Mouse (Mus musculus): ENCODE measurements at regions not wholly inside any gene's neighbourhood (a gene's known extent, or its start where the extent isn't known, plus 50 kb on each side); places are given as distances from the start of the nearest gene placed in this dataset.

DNA sequence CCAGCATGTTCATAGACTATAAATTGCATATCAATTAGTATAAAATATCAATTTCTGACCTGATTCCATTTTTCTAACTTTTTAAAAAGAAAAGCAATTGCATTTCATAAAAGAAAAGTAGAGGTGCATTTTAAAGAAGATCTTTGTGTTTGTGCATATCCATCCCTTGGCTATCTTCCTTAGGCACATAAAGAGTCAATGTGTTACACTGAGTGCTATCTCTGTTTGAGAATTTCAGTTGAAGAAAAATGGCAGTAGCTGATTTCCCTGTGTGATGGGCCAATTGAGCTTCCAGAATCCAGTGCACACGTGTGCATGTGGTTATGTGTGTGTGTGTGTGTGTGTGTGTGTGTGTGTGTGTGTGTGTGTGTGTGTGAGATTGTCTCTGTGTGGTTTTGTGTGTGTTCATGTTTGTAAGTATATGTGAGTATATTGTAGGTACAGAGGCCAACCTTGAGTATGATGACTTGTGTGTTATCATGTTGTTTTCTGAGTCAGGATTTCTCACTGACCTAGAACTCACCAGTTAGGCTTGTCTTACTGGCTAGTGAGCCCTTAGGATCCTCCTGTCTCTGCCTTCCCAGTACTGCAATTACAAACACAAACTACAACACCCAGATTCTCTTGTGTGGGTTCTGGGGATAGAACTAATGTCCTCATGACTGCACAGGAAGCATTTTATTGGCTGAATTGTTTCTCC lies 249.6 kb downstream of the Cdk5rap2 start:
- DNase-seq (ENCODE audit: low spot score), result no peak

DNA sequence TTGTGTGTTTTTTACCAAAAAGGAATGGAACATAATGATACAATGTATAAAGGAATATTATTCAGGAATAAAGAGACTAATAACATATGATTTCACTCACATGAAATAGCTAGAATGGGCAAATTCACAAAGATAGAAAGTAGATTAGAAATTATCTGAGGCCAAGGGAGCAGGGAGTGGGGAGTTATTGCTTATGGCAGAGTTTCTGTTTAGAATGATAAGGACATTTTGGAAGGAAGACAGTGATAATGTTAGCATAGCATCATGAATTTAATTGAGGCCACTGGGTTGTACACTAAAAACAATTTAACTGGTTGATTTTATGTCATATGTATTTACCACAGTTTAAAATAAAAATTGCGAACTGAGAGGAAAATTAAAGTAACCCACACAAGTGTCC lies 250.2 kb downstream of the Cdk5rap2 start:
- no peak for DNase-seq (ENCODE audit: low spot score)

DNA sequence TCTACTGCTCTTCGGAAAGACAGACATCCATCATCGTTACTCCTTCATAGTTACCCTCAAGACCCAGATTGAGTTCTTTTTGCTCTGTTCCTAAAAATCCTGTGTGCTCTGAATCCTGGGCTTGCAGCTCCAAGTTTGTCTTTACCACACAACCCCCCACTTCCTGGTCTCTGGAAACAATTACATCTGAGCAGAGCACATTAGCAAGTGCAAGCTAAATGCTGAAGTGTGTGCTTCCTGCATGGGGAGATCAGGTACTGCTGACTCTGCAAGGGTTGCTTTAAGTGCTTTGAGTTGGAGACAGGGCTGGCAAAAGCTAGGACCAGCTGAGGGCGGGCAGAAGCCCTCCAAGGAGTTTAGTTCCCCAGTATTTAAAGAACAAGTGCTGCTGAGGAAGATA lies 257.1 kb downstream of the Cdk5rap2 start:
- no peak for DNase-seq (ENCODE audit: low spot score)

DNA sequence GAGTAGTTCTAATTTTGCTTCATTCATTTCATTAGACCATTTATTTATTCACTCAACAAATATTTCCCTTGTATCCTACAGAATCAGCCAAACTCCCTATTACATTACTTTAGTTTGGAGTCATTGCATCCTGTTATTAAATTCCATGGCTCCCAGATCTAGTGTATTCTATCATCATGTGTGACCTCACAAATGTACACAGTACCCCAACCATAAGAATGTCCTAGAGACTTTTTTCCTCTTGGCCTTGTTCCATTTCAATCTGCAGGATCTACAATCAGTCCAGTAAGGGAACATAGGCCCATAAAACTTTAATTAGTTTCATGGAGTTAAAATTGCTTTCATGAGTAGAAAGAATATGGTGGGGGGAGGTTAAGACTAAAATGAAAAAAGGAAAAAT lies 301.2 kb downstream of the Cdk5rap2 start:
- DNase-seq (ENCODE audit: low spot score), result no peak

DNA sequence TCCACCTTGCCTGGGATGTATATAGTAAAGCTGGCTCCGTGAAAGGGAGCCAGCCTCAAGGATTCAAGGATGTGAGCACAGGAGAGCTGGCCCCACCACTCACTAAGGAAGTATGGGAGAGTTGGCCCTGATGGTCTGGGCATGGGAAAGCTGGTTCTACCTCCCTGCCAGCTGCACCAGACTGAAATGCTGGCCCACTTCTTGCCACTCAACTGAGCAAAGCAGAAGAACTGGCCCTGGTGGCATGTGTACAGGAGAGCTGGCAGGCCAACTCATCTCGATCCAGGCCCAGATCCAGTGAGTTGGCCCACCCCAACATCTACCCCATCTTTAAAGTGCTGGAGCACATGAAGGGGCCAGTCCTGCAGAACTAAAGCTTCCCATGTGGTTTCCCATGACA lies 304.5 kb downstream of the Cdk5rap2 start:
- no peak for DNase-seq (ENCODE audit: low spot score)

DNA sequence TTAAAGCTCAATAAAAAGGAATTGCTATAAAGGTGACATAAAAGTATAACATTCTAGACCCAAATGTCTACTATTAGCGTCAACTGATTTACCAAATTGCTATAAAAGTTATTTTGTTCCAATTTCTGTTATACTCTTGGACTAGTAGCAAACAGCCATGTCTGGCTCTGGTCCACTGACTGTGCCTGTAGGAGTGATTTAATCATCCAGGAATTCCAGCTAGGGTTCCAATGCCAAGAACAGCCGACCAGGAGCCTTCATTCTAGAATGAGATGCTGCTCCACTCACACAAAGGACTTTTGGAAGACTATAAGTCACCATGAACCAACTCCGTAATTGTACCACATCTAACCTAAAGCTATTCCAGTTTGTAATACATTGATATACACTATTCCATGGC lies 312.9 kb downstream of the Cdk5rap2 start:
- no peak for DNase-seq (ENCODE audit: low spot score)

DNA sequence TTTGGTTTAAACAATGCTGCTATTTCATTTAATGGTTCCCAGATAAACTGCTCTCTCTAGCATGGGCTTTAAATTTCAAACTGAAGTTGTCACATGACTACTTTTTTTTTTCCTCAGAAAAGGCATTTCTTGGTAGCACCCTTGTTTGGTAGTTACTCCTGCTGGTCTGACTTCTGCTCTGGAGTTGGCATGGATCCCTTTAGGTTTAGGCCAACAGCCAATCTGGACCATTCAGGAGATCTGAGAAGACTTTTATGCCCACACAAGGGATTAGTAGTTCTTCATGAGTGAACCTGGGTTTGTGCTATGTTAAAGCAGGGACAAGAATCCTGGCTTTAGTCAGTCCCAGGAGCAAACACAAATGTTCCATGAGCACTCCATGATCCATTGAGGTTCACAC lies 332.0 kb downstream of the Cdk5rap2 start:
- DNase-seq (ENCODE audit: low spot score), result no peak

DNA sequence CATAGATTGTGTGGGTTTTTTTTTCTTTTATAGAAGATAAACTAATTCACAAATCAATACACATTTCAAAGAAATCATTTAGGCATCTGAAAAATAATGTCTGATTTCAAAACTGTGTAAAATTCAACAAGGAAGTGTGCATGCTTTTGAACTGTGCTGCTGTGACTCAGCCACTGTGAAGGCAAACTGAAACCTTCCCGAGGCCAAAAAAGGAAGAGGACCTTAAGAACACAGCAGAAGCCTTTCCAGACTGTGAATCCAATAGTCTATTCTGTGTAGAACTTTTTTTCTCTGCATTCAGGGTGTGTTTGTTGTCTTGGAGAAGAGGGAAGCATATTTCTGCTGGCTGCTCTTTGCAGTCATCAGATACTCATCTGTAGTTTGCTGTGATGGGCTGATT lies 347.7 kb downstream of the Cdk5rap2 start:
- DNase-seq (ENCODE audit: low spot score), result no peak

DNA sequence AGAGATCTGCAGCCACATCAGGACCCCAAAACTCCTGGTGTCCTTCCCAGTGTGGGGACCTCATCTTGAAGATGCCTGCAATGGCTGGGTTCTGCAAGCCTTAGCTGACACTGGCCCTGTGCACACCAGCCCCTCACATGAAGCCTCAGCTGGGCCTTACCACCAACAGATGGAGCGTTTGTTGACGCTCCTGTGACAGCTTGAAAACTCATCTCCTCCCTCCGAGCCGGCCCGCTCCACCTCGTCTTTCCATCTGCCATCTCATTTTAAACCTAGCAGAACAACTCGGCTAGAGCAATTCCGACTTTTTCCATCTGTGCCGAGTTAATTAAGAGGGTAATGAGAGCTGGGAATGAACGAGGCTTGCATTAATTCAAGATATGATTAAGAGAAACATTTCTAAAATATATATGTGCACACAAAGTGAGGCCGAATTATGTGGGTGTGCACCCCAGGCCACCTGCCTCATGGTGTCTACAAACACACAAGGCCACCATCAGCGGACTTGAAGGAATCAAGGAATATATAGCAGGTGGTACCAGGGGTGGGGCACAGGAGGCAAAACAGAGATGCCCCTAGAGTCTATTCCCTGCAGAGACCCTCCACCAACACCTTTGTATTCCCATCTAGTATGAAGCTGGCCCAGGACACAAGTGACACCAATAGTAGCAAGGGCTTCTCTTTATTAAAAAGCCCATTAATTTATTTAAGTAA lies 351.3 kb downstream of the Cdk5rap2 start:
- DNase-seq (ENCODE audit: low spot score), result peak; percentile 16

DNA sequence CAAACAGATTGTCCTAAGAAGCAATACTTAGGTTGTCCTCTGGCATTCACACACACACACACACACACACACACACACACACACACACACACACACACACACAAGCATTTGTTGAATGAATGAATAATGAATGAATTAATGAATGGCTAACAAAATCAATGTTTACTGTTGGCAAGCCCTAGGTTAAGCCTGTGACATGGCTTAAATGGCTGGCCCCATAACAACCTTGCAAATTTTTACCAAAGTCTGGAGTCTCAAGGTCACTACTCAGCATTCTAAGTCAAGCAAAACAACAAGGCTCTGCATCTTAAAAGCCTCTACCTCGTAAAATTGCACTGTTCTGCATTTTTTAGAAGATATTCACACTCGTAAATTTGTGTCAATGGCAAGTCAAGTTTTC lies 357.1 kb downstream of the Cdk5rap2 start:
- no peak for DNase-seq (ENCODE audit: low spot score)

DNA sequence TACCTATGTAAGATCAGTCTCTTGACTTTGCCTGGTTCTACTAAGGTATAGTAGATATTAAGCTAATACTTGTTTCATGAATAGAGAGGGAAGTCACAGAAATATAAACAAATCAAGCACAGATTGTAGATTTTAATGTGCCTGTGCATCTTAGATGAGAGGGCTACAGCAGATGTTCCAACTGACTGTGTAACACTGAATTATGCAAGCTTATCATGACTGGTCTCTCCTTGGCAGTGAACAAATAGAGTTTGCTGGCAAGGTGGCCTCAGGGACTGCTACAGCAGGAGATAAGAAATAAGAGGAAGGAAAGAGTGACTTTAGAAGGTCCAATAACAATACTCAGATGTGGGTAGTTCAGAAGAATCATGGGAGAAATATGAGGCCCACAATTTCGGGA lies 372.0 kb downstream of the Cdk5rap2 start:
- peak; percentile 12 for DNase-seq (ENCODE audit: low spot score)

DNA sequence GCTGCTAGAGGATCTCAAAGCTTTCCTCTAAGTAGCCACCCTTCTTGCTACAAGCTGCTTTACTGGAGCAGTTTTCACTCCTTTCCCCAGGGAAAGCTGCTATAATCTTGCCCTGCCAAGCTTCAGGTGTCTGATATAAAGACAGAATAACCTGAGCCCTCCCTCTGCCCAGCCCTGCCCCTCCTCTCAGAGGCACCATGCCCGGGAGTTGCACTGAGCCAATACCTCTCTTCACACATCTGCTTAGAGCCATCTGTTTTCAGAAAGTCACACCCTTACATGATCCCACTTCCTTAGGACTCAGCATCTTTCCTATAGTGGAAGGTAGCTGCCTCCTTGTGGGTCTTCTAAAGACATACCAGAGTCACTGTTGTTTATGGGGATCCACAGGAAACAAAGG lies 374.3 kb downstream of the Cdk5rap2 start:
- DNase-seq (ENCODE audit: low spot score), result peak; percentile 16

DNA sequence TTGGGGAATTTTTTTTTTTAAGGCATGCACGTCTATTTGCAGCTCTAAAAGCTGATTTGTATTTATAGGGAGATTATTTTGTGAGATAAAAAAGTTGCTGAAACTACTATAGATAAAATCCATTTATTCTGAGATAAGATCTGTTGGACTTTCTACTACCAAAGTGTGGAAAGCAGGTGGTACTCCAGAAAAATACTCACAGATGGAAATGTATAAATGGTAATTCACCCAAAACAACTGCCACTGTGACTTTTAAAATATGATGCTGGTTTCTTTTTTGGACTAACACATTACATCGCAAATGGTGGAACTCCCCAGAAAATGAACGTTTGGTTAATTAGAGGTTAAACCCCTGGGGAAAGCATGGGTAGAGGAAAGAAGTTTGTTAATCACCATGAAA lies 377.7 kb downstream of the Cdk5rap2 start:
- DNase-seq (ENCODE audit: low spot score), result no peak

DNA sequence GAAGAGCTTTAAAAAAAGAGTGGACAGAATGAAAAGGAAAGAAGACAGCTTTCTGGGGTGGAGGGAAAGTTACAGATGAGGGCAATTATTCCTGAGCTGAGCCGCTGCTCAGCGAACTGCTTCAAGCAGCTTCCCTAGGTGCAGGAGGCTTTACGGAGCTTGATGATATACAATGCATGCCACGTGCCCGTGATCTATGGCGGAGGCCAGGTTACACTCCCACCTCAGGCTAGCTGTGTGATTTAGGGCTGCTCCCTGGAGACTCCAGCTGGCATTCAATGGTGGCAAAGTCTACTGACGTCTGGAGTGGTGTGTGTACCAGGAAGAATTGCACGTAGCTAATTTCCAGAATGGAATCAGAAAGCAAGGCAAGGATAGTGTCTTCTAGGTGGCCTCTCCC lies 383.4 kb downstream of the Cdk5rap2 start:
- no peak for DNase-seq (ENCODE audit: low spot score)

DNA sequence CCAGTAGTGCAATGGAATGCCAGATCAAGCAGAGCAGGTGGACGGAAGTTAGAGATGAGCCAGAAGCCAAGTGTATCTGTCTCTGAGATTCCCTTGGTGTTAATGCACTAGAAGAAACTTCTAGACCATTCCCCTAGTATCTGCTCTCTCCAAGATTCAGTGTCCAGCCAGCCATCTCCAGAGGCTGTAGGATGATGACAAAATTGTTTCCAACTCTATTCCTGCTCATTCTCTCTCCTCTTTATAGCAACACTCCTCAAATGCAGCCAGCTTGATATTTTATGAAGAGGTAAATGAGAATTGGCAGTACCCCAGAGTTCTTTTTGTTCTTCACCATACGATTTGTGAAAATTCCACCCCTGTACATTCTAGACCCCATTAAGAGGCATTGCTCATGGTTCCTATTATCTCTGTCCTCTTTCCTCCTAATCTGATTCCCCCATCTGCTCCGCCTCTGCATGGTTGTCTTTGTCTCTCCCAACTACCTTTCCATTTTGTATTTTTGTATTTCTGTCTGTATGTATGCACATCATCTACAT lies 385.3 kb downstream of the Cdk5rap2 start:
- DNase-seq (ENCODE audit: low spot score), result no peak

DNA sequence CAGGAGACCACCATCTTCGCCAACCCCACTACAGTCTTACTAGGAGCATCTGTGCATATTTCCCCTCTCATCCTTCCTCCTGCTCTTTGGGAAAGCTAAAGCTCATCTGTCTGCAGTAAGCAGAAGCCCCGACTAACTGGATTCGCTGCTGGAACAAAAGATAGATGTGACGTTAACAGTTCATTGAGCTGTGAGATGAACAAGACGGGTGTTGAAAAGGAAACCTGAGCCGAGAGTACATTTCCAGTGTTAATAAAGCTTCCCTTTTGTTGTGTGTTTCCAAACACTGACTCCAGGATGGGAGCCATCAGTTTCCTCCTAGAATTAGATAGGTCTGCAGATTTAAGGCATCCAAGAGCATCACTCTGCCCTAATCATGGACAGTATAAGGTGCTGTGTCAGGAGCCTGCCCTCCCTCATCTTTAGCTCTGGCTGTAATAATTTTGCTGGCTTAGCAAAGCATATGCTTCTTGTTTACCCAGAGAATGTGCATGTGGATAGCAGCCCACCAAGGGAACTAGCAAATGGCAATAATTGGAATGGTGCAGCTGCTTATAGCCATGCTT lies 389.3 kb downstream of the Cdk5rap2 start:
- DNase-seq (ENCODE audit: low spot score), result no peak

DNA sequence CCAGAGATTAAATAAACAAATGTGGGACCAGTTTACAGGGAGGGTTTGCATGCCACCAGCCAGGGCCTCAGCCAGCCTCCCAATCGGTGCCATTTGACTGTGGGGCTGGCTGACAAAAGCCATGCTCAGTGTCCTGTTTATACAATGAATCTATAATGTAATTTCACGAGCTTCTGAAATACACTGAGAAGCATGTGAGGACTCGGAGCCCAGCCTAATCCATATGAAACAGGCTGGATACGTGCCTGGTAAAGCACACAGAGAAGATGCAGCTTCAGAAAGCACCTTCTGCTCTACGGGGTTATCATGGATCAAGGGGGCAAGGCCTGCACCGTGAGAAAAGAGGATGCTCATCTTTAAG lies 398.0 kb downstream of the Cdk5rap2 start:
- no peak for DNase-seq (ENCODE audit: low spot score)

DNA sequence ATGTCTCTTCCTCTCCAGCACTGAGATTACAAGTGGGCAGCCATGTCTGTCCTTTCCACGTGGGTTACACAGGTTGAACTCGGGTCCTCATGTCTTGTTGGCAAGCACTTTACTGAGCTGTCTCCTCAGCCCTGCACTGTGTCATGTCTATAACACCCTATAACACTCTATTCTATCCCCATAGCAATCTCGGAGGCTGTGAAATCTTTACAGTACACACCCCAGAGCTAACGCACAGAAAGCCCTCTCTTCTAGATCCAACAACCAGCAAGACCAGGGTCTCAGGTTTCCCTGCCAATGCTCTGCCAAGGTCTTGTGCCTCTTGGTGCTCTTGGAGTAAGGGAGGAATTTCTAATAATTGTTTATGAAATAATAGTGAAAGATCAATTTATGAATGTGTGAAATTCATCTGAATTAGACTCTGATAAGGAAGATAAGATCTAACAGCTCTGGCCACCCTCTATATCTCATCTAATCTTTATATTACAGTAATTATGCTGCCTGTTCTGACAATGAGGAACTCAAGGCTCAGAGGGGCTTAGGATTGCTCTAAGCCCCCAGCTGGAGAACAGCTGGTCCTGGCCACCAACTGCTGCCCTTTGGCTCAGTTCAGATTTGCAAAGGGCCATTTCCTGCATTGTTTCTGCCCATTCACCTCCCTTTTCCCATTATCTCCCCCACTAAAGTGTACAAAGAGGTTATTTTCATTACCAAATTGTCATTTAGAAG lies 398.6 kb downstream of the Cdk5rap2 start:
- no peak for DNase-seq (ENCODE audit: low spot score)

DNA sequence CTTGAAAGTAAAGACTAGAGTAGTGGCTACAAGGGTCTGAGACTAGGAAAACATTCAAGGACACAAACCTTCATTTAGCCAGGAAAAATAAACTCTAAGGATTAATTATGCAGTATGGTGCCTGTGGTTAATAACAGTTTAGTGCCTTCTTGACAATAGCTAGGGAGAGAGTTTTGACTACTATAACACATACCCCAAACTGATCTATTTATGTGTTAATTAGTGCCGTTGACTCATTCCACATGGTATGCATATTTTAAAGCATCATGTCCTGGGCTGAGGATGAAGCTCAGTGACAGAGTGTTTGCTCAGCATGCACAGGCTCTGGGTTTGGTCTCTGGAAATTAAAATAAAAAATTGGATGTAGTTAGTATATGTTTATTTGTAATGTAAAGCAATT lies 399.8 kb downstream of the Cdk5rap2 start:
- DNase-seq (ENCODE audit: low spot score), result no peak

DNA sequence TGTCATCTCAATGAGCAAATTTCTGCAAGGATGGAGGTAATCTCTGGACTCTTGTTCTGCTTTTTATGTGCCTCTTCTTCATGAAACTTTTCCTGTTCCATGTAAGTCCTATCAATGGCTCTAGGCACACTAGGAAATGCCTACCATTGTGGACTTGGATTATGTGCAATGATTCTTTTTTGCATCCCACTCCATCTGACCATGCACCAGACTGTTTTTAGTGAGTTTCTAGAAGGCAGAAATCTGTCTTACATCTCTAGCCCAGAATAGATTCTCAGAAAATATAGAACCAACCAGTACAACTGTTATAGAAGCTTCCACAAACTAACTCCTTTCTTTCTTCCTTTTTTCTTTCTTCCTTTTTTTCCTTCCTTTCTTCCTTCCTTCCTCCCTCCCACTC lies 405.3 kb downstream of the Cdk5rap2 start:
- DNase-seq (ENCODE audit: low spot score), result no peak

DNA sequence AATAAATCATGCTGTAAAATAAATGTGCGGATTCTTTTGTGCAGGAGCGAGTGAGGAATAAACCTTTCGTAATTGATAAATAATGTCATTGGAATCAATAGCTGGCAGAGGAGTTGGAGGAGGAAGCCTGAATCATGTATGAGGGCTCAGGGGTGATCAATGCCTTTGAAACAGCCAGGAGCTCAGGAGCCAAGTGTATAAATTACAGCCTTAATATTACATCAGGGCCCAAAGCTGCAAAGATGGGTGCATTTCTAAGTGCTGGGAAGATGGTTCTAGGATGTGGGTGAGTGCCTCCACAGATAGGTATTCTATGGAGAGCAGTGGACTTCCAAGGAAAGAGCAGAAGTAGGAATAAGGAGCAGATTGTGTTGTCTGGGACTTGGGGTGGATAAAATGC lies 417.0 kb downstream of the Cdk5rap2 start:
- DNase-seq (ENCODE audit: low spot score), result no peak

DNA sequence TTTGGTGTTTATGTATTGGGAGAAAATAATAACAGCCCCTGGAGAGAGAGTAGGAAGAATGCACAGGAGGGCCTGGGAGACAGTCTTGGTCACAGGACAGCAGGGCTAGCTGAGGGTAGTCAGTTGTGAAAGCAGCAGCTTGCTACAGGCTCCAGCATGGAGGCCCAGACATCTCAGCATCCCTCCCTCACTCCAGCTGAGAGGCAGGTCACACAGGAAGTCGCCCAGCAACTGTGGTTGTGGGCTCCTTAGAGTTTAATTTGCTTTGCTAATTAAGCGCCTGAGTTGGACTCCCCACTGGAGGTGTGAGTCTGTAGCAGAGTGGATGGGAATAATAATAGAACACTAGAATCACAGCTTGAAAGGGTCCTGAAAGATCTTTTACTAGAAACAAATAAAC lies 436.0 kb downstream of the Cdk5rap2 start:
- no peak for DNase-seq (ENCODE audit: low spot score)

DNA sequence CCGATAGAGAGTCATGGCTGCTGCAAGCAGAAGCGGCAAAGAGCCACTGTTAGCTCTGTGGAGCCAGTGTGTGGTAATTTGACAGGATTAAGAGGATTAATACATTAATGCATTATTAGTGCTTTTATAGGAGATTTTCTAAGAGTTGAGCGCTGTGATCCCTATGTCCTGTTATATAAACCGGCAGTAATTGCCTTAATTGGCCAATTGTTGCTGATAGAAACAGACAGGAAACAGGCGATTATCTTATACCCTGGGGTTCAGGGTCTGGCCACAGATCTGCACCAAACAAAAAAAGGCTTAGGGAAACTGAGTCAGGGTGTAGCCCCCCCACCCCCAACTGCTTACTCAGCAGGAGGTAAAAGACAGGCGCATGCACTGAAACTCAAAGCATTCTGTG lies 436.7 kb downstream of the Cdk5rap2 start:
- no peak for DNase-seq (ENCODE audit: low spot score)

Data from left cerebral cortex, adult 11 months (tissue).